Mouse (Mus musculus) embryo, embryonic 11 days (tissue): ENCODE measurements at regions not wholly inside any gene's neighbourhood (a gene's known extent, or its start where the extent isn't known, plus 50 kb on each side); places are given as distances from the start of the nearest gene placed in this dataset.

Experiments used
- DNase-seq: peaks from one replicate; pipeline ENCODE4 v3.0.0-alpha.2; 2015

- DNase-seq = no peak
Observed at GRCm38 (mm10) chr13:80611937-80612336, 271.2 kb upstream of the Arrdc3 start.

DNA sequence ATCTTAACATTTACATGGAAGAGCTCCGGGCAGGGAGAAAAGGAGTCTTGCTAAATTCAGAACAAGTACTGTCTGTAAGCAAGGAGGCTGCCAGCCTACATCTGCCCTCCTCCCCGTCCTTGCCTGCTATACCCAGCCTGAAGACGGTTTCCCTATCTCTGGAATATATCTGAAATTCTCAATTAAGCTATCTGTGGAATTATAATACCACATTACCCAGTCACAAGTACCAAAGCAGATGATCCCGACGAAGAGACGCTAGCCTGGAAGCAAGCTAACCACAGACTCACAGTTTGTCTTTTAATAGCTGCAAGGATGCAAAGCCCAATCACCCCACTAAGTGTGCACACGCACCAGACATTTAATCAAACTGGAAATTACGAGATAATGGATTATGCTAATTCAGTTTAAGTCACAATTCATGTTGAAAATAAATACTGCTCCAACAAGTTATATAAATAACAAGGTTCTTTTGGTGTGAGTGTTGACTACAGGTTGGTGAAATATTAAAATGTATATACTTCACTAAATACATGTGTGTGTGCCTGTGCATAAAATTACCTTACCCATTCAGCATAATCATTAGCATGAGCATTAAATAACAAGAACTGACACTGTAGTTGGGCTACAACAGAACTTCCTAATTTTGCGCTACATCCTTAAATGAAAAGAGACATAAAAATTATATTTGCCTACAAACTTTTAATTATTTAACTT is 269.9 kb upstream of the Arrdc3 start:
- DNase-seq = no peak

GRCm38 (mm10) chr13:80613884-80614247 is 269.3 kb upstream of the Arrdc3 start:
- peak; percentile 36 for DNase-seq

DNA sequence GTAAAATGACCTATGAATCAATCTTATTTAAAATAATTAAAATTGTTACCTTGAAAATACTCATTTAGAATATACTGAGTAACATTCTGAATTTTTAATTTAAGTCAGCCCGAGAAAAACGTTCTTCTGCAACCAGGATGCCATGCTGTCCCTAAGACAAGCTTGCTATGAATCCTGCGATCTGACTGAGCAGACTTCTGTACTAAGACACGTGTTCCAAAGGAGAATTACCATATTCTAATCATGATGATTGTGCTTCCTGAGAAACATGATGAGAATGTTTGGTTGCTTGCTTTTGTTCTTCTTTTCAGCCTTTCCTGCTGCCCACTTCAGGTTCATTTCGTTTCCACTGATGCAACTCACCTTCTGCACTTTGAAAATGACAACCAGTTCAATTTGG is 268.2 kb upstream of the Arrdc3 start:
- DNase-seq = no peak

GRCm38 (mm10) chr13:80623005-80623404 is 260.2 kb upstream of the Arrdc3 start:
- DNase-seq = peak; percentile 60

- no peak for DNase-seq
Observed at GRCm38 (mm10) chr13:80641334-80641733, 241.8 kb upstream of the Arrdc3 start.

- DNase-seq = peak; percentile 58
Observed at GRCm38 (mm10) chr13:80647578-80647977, 235.6 kb upstream of the Arrdc3 start.

- DNase-seq = no peak
Observed at GRCm38 (mm10) chr13:80652967-80653539, 230.1 kb upstream of the Arrdc3 start.

GRCm38 (mm10) chr13:80666186-80666713 is 216.9 kb upstream of the Arrdc3 start:
- DNase-seq = peak; percentile 35

DNA sequence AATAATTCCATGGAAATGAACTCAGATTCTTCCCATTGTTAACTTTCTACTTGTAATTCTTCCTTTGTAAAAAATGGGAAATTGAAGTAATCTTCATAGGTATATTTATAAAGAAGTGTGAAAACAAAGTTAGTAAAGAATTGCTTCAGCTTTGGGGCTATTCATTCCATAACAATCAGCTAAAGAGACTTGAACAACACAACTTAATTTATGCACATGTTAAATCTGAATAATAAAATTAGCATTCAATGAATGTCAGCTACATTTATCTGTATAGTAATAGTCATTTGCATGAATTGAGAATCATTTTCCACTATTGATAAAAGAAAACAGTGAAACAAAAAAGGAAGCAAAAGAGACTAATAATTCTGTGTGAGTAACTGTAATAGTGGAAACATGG is 193.3 kb upstream of the Arrdc3 start:
- DNase-seq = no peak

DNA sequence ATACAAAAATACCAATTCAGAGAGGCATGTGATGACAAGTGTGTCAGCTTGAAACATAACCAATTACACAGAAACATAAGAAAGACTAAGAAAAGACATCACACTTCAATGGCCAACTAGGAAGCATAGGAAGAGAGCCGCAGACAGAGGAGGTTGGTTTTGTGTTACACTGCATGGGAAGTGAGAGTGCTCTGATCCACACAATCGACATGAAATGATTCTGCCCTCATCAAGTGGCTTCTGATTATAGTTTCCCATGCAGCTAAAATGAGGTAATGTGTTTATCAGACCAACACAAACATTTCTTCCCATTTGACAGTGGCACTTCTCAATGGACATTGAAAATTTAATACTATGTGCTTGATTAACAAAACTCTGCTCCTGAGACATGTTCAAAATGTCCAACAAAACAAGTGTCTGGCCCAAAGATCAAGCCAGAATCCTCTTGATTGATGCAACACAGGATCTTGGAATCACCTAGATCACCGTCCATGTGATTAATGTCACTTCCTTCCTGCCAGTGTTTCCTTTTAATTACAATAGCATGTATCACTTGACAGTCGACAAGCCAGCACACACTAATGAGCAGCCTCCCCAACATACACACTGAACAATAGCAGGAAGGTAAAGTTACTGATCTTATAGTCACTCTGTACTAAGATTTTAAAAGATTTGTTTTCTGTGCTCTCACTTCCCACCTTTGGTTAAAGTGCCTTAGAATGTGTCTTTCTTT is 192.4 kb upstream of the Arrdc3 start:
- DNase-seq = no peak

DNA sequence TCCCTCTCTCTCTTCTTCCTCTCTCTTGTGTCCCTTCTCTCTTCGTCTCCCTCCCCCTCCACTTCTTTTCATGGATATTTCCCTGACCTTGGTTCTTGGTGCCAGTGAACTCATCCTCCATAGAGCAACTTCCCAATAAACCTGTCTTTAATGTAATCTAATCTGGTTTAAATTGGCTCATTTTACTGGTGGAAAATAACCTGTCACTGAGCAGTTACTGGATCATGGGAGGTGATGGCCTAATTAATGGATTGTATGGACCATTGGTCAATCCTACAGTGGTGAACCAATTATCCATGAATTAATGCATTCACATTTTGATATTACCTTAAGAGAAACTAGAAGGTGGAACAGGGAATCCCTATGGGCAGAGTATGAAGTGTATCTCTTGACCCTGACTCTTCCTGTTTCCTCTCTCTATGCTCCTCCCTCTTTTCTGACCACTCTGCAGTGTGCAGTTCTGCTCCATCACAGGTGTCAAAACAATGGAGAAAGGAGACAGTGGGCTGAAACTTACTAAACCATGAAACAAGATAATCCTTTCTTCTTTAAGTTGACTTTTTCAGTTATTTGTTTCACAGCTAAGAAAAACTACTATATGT is 187.5 kb upstream of the Arrdc3 start:
- DNase-seq = no peak

DNA sequence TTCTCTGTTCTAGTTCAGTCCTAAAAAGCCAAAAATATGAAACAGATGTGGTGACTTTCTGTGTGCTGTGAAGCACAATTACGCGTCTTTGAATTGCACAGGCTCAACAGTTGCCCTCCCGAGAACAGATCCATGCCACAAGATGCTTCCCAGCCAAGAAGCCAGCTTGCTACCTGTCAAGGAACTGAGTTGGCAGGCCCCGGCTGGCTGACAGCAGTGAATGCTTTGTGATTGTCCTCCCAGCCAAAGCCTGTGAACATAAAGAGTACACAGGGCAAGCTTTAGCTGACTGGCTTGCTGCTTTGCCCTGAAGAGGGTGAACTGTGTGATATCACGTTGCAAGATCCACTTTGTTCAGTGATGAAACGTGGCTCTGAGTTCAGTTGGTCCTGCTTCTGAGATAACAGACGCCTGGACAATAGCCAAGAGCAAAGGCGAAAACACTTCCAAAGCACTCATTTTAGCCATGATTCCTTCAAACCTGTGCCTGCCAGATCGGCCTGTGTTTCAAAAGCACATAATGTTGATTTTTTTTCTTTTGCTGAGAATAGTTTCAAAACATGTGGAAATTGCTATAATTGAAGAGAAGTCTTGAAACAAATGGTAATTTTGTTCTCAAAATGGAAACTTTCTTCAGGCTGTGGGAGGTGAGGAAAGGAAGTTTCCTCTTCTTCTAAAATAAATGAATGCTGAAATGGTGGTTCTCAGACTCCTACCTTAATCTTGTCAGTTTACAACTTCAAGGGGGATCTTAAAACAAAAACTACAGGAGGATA is 173.5 kb upstream of the Arrdc3 start:
- peak; percentile 41 for DNase-seq

DNA sequence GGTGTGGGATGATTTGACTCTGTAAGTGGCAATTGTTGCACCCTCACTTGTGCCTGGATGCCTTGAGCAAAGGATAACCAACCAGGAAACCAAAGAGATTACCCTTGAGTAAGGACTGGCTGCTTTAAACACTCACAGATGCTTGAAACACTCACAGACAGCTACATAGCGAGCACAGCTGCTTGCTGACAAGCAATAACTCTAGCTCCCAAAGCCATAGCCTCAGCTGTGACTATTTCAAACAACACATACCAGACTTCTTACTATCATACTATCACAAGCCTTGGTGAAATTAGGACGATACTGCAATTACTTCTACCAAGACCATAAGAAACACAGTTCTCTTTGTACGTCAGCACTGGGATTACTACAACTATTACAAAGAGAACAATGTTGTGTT is 163.9 kb upstream of the Arrdc3 start:
- DNase-seq = peak; percentile 22

- DNase-seq = no peak
Observed at GRCm38 (mm10) chr13:80723215-80724006, 159.8 kb upstream of the Arrdc3 start.

GRCm38 (mm10) chr13:80729202-80729601 is 154.0 kb upstream of the Arrdc3 start:
- DNase-seq = no peak

DNA sequence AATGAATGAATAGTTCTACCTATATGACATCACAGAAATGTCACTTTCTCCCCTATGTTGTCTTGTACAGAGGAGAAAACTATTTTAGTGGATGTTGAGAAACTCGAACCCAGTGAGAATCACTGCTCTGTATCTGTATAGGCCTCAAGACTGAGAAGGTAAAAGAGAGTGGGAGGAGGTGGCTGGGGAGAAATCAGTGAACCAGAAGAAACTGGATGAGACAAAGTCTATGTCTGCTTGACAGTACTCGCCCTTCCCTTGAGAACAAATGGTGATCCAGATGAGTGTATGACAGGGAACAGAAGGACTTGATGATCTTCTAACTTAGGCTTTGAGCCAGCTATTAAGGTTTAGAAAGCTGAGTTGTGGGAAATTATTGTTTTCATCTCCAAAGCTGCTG is 137.2 kb upstream of the Arrdc3 start:
- DNase-seq = no peak

DNA sequence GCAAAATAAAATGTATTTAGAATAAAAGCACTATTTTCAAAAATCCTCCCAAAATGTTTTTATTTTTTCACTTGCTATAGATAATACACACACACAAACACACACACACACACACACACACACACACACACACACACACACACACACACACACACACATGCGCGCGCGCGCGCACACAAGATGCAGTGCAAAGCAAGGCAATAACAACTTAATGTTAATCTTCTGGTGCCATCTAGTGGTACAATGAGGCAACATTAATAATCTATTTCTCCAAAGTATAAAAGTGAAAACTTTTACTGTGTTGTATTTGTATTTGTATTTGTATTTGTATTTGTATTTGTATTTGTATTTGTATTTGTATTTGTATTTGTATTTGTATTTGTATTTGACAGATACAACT is 136.2 kb upstream of the Arrdc3 start:
- peak; percentile 80 for DNase-seq
